Mouse (Mus musculus): ENCODE measurements around the gene Fgfr1op2. TPM values are rescaled to one million over a fixed set of nuclear protein-coding genes. Genes with fewer than 3 reads are reported as not detected.
A peak's percentile ranks its signal among the peaks of the same experiment; 100 is the strongest.

Gene Fgfr1op2
- polyA plus RNA-seq, 1 experiment = 71.5 TPM

- Histone ChIP-seq H3K36me3 (ENCODE audit: control insufficient read depth, insufficient read depth, low read length, poor library complexity, severe bottlenecking) (peaks cover 73% of the 10 kb centered on the region), H3K9ac (ENCODE audit: low read depth, poor library complexity, severe bottlenecking) (no peak overlapping the region), H3K4me1 (ENCODE audit: control insufficient read depth, insufficient read depth, low read length) (peaks cover 4% of the 10 kb centered on the region), H3K27me3 (ENCODE audit: control insufficient read depth, insufficient read depth, low read length, poor library complexity, severe bottlenecking) (no peaks in the 10 kb centered on the region), H3K9me3 (replicated peaks; ENCODE audit: control insufficient read depth, insufficient read depth, low read length, poor library complexity, severe bottlenecking) (no peaks in the 10 kb centered on the region), H3K4me3 (ENCODE audit: low read depth, low read length) (no peak overlapping the region), H3K27ac (ENCODE audit: insufficient read depth, low read length) (no peak overlapping the region)
- TF ChIP-seq CTCF (IDR thresholded peaks at IDR 0.05; ENCODE audit: low read depth, low read length) = no peak
- TF ChIP-seq EP300 (IDR thresholded peaks at IDR 0.05; ENCODE audit: insufficient read depth, low read depth, low read length) = no peak
- no peak for TF ChIP-seq POLR2A (IDR thresholded peaks at IDR 0.05; ENCODE audit: insufficient read depth, low read length)
These were observed 39.7 kb downstream of the Fgfr1op2 start for GRCm38 (mm10) chr6:146616670-146617069.

GRCm38 (mm10) chr6:146628123-146628522 lies 51.1 kb downstream of the Fgfr1op2 start:
- Histone ChIP-seq H3K36me3 (ENCODE audit: control insufficient read depth, insufficient read depth, low read length, poor library complexity, severe bottlenecking) (peaks cover 22% of the 10 kb centered on the region), H3K4me1 (ENCODE audit: control insufficient read depth, insufficient read depth, low read length) (peaks cover 5% of the 10 kb centered on the region), H3K4me3 (ENCODE audit: low read depth, low read length) (no peak overlapping the region), H3K9me3 (replicated peaks; ENCODE audit: control insufficient read depth, insufficient read depth, low read length, poor library complexity, severe bottlenecking) (no peaks in the 10 kb centered on the region), H3K27me3 (ENCODE audit: control insufficient read depth, insufficient read depth, low read length, poor library complexity, severe bottlenecking) (no peaks in the 10 kb centered on the region), H3K9ac (ENCODE audit: low read depth, poor library complexity, severe bottlenecking) (no peak overlapping the region), H3K27ac (ENCODE audit: insufficient read depth, low read length) (no peak overlapping the region)
- TF ChIP-seq EP300 (IDR thresholded peaks at IDR 0.05; ENCODE audit: insufficient read depth, low read depth, low read length) (no peak), CTCF (IDR thresholded peaks at IDR 0.05; ENCODE audit: low read depth, low read length) (no peak), POLR2A (IDR thresholded peaks at IDR 0.05; ENCODE audit: insufficient read depth, low read length) (no peak)

GRCm38 (mm10) chr6:146629781-146630756 lies 53.1 kb downstream of the Fgfr1op2 start:
- H3K27me3 ChIP-seq (ENCODE audit: control insufficient read depth, insufficient read depth, low read length, poor library complexity, severe bottlenecking) = no peaks in the 10 kb centered on the region
- TF ChIP-seq POLR2A (IDR thresholded peaks at IDR 0.05; ENCODE audit: insufficient read depth, low read length) (no peak), CTCF (IDR thresholded peaks at IDR 0.05; ENCODE audit: low read depth, low read length) (no peak), EP300 (IDR thresholded peaks at IDR 0.05; ENCODE audit: insufficient read depth, low read depth, low read length) (no peak)
- H3K9me3 ChIP-seq (replicated peaks; ENCODE audit: control insufficient read depth, insufficient read depth, low read length, poor library complexity, severe bottlenecking) = no peaks in the 10 kb centered on the region
- peaks cover 5% of the 10 kb centered on the region for H3K4me1 ChIP-seq (ENCODE audit: control insufficient read depth, insufficient read depth, low read length)
- H3K27ac ChIP-seq (ENCODE audit: insufficient read depth, low read length) = no peak overlapping the region
- H3K4me3 ChIP-seq (ENCODE audit: low read depth, low read length) = no peak overlapping the region
- H3K9ac ChIP-seq (ENCODE audit: low read depth, poor library complexity, severe bottlenecking) = no peak overlapping the region
- peaks cover 5% of the 10 kb centered on the region; the same call in 1 of the 2 replicates for H3K36me3 ChIP-seq (ENCODE audit: control insufficient read depth, insufficient read depth, low read length, poor library complexity, severe bottlenecking)

- Histone ChIP-seq H3K36me3 (ENCODE audit: control insufficient read depth, insufficient read depth, low read length, poor library complexity, severe bottlenecking) (peaks cover 5% of the 10 kb centered on the region; the same call in 1 of the 2 replicates), H3K4me3 (ENCODE audit: low read depth, low read length) (no peak overlapping the region), H3K27me3 (ENCODE audit: control insufficient read depth, insufficient read depth, low read length, poor library complexity, severe bottlenecking) (no peaks in the 10 kb centered on the region), H3K27ac (ENCODE audit: insufficient read depth, low read length) (peak overlapping the region; percentile 49), H3K9ac (ENCODE audit: low read depth, poor library complexity, severe bottlenecking) (peak overlapping the region; percentile 43; the same call in 1 of the 2 replicates), H3K4me1 (ENCODE audit: control insufficient read depth, insufficient read depth, low read length) (peaks cover 5% of the 10 kb centered on the region), H3K9me3 (replicated peaks; ENCODE audit: control insufficient read depth, insufficient read depth, low read length, poor library complexity, severe bottlenecking) (no peaks in the 10 kb centered on the region)
- TF ChIP-seq CTCF (IDR thresholded peaks at IDR 0.05; ENCODE audit: low read depth, low read length) (no peak), POLR2A (IDR thresholded peaks at IDR 0.05; ENCODE audit: insufficient read depth, low read length) (no peak), EP300 (IDR thresholded peaks at IDR 0.05; ENCODE audit: insufficient read depth, low read depth, low read length) (no peak)
These were observed 54.0 kb downstream of the Fgfr1op2 start for GRCm38 (mm10) chr6:146630961-146631360.

GRCm38 (mm10) chr6:146631847-146632246 lies 54.8 kb downstream of the Fgfr1op2 start:
- H3K4me3 ChIP-seq (ENCODE audit: low read depth, low read length) = no peak overlapping the region
- TF ChIP-seq POLR2A (IDR thresholded peaks at IDR 0.05; ENCODE audit: insufficient read depth, low read length) (no peak), EP300 (IDR thresholded peaks at IDR 0.05; ENCODE audit: insufficient read depth, low read depth, low read length) (no peak), CTCF (IDR thresholded peaks at IDR 0.05; ENCODE audit: low read depth, low read length) (no peak)
- H3K36me3 ChIP-seq (ENCODE audit: control insufficient read depth, insufficient read depth, low read length, poor library complexity, severe bottlenecking) = peaks cover 5% of the 10 kb centered on the region; the same call in 1 of the 2 replicates
- H3K4me1 ChIP-seq (ENCODE audit: control insufficient read depth, insufficient read depth, low read length) = peaks cover 2% of the 10 kb centered on the region
- peak overlapping the region; percentile 93 for H3K9ac ChIP-seq (ENCODE audit: low read depth, poor library complexity, severe bottlenecking)
- H3K27ac ChIP-seq (ENCODE audit: insufficient read depth, low read length) = peak overlapping the region; percentile 99
- no peaks in the 10 kb centered on the region for H3K9me3 ChIP-seq (replicated peaks; ENCODE audit: control insufficient read depth, insufficient read depth, low read length, poor library complexity, severe bottlenecking)
- H3K27me3 ChIP-seq (ENCODE audit: control insufficient read depth, insufficient read depth, low read length, poor library complexity, severe bottlenecking) = no peaks in the 10 kb centered on the region

GRCm38 (mm10) chr6:146632403-146632802 lies 55.4 kb downstream of the Fgfr1op2 start:
- Histone ChIP-seq H3K4me1 (ENCODE audit: control insufficient read depth, insufficient read depth, low read length) (peaks cover 2% of the 10 kb centered on the region), H3K9ac (ENCODE audit: low read depth, poor library complexity, severe bottlenecking) (peak overlapping the region; percentile 93), H3K4me3 (ENCODE audit: low read depth, low read length) (peak overlapping the region; percentile 21), H3K36me3 (ENCODE audit: control insufficient read depth, insufficient read depth, low read length, poor library complexity, severe bottlenecking) (peaks cover 5% of the 10 kb centered on the region; the same call in 1 of the 2 replicates), H3K27me3 (ENCODE audit: control insufficient read depth, insufficient read depth, low read length, poor library complexity, severe bottlenecking) (no peaks in the 10 kb centered on the region), H3K27ac (ENCODE audit: insufficient read depth, low read length) (peak overlapping the region; percentile 99), H3K9me3 (replicated peaks; ENCODE audit: control insufficient read depth, insufficient read depth, low read length, poor library complexity, severe bottlenecking) (no peaks in the 10 kb centered on the region)
- TF ChIP-seq EP300 (IDR thresholded peaks at IDR 0.05; ENCODE audit: insufficient read depth, low read depth, low read length) (no peak), POLR2A (IDR thresholded peaks at IDR 0.05; ENCODE audit: insufficient read depth, low read length) (no peak), CTCF (IDR thresholded peaks at IDR 0.05; ENCODE audit: low read depth, low read length) (no peak)
